Mouse (Mus musculus): Measurements from ENCODE around the gene Fam13a. TPM values are rescaled to one million over a fixed set of nuclear protein-coding genes. Genes with fewer than 3 reads are reported as not detected.

The Fam13a gene
- polyA plus RNA-seq, 1 experiment = 2.3 TPM

DNA sequence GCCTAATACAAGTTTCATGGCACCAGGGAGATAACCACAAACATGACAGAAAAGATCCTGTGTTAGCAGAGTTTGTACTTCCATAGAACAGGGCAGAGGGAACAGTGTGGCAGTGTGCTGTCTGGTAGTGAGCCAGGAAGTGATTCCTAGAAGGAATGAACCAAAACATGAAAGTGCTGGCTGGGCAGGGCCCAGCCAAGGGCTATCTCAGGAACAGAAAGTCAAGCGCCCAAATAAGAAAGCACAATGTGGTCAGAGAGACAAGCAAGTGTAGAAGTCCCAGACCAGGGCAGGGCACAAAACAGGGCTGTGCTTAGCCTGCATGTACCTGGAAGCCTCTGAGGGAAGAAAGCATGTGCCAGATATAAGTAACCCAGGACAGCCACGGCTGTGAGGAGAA is 35.6 kb downstream of the Fam13a start:
- 97% methylated on average over 2 of the region's 2 CpGs for WGBS
- Histone ChIP-seq H3K4me3 (ENCODE audit: control insufficient read depth, insufficient read depth, low read length) (no peak overlapping the region), H3K27me3 (ENCODE audit: control insufficient read depth, insufficient read depth, low read length) (no peaks in the 10 kb centered on the region), H3K27ac (ENCODE audit: control insufficient read depth, insufficient read depth, low read length) (no peak overlapping the region), H3K36me3 (ENCODE audit: control insufficient read depth, insufficient read depth, low read length) (no peaks in the 10 kb centered on the region), H3K4me1 (replicated peaks; ENCODE audit: control insufficient read depth, insufficient read depth, low read length) (no peaks in the 10 kb centered on the region)
- TF ChIP-seq POLR2A (IDR thresholded peaks at IDR 0.05; ENCODE audit: control insufficient read depth, extremely low read depth, insufficient read depth, low read length, poor library complexity) = no peak
- no peak for TF ChIP-seq CTCF (IDR thresholded peaks at IDR 0.05; ENCODE audit: borderline replicate concordance, control insufficient read depth, extremely low read depth, insufficient read depth, low read length, poor library complexity)
- DNase-seq = no peak

DNA sequence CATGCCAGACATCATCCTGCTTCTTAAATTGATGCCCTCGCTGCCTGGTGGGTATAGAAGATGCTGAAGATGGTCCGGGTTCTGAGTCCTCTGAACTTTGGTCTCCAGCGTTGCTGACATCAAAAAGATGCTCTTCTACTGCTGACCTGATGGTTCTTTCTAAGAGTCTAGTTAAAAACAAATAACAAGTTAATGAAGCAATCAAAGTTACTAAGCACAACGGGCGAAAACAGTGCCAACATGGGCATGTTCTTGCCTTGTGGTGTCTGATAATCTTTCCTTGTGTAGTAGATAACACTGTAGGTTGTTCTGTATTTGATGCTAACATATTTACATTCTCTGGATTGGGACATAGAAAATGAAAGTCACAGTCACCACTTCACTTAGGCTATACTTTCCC is 37.2 kb downstream of the Fam13a start:
- no peak overlapping the region for H3K27ac ChIP-seq (ENCODE audit: control insufficient read depth, insufficient read depth, low read length)
- no peak for DNase-seq
- no peak overlapping the region for H3K4me3 ChIP-seq (ENCODE audit: control insufficient read depth, insufficient read depth, low read length)
- no peaks in the 10 kb centered on the region for H3K4me1 ChIP-seq (replicated peaks; ENCODE audit: control insufficient read depth, insufficient read depth, low read length)
- H3K36me3 ChIP-seq (ENCODE audit: control insufficient read depth, insufficient read depth, low read length) = no peaks in the 10 kb centered on the region
- no peak for TF ChIP-seq POLR2A (IDR thresholded peaks at IDR 0.05; ENCODE audit: control insufficient read depth, extremely low read depth, insufficient read depth, low read length, poor library complexity)
- TF ChIP-seq CTCF (IDR thresholded peaks at IDR 0.05; ENCODE audit: borderline replicate concordance, control insufficient read depth, extremely low read depth, insufficient read depth, low read length, poor library complexity) = no peak
- H3K27me3 ChIP-seq (ENCODE audit: control insufficient read depth, insufficient read depth, low read length) = no peaks in the 10 kb centered on the region
- 92% methylated on average over 5 of the region's 5 CpGs for WGBS

DNA sequence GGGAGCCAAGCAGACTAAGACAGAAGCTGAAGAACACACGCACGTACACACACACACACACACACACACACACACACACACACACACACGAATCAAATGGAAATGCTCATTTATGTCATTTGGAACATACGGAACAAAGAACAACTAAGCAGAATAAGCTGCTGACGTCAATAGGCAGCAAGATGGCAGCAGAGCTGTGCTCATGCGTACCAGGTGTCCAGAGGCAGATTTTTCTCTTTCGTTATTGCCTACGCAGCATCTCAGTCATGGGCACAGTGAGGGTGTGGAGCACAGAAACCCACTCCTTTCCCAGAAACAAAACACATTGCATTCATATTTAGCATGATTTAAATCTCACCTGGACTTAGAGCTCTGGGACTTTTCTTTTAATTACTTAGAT is 39.2 kb downstream of the Fam13a start:
- Histone ChIP-seq H3K36me3 (ENCODE audit: control insufficient read depth, insufficient read depth, low read length) (no peaks in the 10 kb centered on the region), H3K4me1 (replicated peaks; ENCODE audit: control insufficient read depth, insufficient read depth, low read length) (no peaks in the 10 kb centered on the region), H3K27ac (ENCODE audit: control insufficient read depth, insufficient read depth, low read length) (no peak overlapping the region), H3K27me3 (ENCODE audit: control insufficient read depth, insufficient read depth, low read length) (no peaks in the 10 kb centered on the region), H3K4me3 (ENCODE audit: control insufficient read depth, insufficient read depth, low read length) (no peak overlapping the region)
- DNase-seq = no peak
- TF ChIP-seq POLR2A (IDR thresholded peaks at IDR 0.05; ENCODE audit: control insufficient read depth, extremely low read depth, insufficient read depth, low read length, poor library complexity) (no peak), CTCF (IDR thresholded peaks at IDR 0.05; ENCODE audit: borderline replicate concordance, control insufficient read depth, extremely low read depth, insufficient read depth, low read length, poor library complexity) (no peak)
- whole genome bisulfite sequencing = 95% methylated on average over 8 of the region's 8 CpGs

DNA sequence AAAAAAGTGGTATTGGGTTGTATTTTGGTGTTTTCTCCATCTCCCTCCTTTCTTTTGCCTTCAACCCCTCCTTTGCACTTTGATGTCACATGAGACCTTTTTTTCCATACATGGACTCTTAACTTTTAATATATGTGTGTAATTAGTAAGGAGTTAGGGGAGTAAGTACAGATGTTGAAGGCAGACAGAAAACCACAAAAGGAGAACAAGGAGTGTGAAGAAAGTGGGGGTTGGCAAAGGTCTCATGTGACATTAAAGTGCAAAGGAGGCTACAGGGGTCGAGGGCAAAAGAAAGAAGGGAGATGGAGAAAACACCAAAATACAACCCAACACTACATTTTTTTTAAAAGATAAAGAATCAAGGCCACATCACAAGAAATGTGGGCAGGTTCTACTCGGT is 49.1 kb downstream of the Fam13a start:
- H3K4me1 ChIP-seq (replicated peaks; ENCODE audit: control insufficient read depth, insufficient read depth, low read length) = no peaks in the 10 kb centered on the region
- DNase-seq = no peak
- WGBS = 3% methylated on average over 2 of the region's 2 CpGs
- H3K27me3 ChIP-seq (ENCODE audit: control insufficient read depth, insufficient read depth, low read length) = no peaks in the 10 kb centered on the region
- no peak overlapping the region for H3K27ac ChIP-seq (ENCODE audit: control insufficient read depth, insufficient read depth, low read length)
- H3K36me3 ChIP-seq (ENCODE audit: control insufficient read depth, insufficient read depth, low read length) = no peaks in the 10 kb centered on the region
- TF ChIP-seq POLR2A (IDR thresholded peaks at IDR 0.05; ENCODE audit: control insufficient read depth, extremely low read depth, insufficient read depth, low read length, poor library complexity) = no peak
- TF ChIP-seq CTCF (IDR thresholded peaks at IDR 0.05; ENCODE audit: borderline replicate concordance, control insufficient read depth, extremely low read depth, insufficient read depth, low read length, poor library complexity) = no peak
- no peak overlapping the region for H3K4me3 ChIP-seq (ENCODE audit: control insufficient read depth, insufficient read depth, low read length)

DNA sequence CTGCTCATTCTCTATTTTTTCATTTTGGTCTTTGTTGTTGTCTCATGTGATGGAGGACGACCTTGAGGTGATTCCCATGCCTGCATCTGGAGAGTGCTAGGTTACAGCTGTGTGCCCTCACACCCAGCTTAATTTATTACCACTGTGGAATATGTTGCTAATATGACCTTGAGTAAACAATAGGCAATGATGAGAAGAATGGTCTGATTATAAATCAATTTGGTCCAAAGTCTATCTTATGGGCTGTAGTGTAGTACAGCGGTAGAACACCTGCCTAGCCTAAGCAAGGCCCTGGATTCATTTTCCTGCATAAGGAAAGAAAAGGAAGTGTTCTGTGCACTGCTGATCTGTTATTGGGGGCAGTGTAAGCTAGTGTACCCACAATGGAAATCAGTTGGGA is 49.9 kb downstream of the Fam13a start:
- TF ChIP-seq POLR2A (IDR thresholded peaks at IDR 0.05; ENCODE audit: control insufficient read depth, extremely low read depth, insufficient read depth, low read length, poor library complexity) (no peak), CTCF (IDR thresholded peaks at IDR 0.05; ENCODE audit: borderline replicate concordance, control insufficient read depth, extremely low read depth, insufficient read depth, low read length, poor library complexity) (no peak)
- DNase-seq = no peak
- H3K27ac ChIP-seq (ENCODE audit: control insufficient read depth, insufficient read depth, low read length) = no peak overlapping the region
- no peak overlapping the region for H3K4me3 ChIP-seq (ENCODE audit: control insufficient read depth, insufficient read depth, low read length)
- no peaks in the 10 kb centered on the region for H3K27me3 ChIP-seq (ENCODE audit: control insufficient read depth, insufficient read depth, low read length)
- no peaks in the 10 kb centered on the region for H3K4me1 ChIP-seq (replicated peaks; ENCODE audit: control insufficient read depth, insufficient read depth, low read length)
- 97% methylated on average over 2 of the region's 2 CpGs for WGBS
- no peaks in the 10 kb centered on the region for H3K36me3 ChIP-seq (ENCODE audit: control insufficient read depth, insufficient read depth, low read length)

DNA sequence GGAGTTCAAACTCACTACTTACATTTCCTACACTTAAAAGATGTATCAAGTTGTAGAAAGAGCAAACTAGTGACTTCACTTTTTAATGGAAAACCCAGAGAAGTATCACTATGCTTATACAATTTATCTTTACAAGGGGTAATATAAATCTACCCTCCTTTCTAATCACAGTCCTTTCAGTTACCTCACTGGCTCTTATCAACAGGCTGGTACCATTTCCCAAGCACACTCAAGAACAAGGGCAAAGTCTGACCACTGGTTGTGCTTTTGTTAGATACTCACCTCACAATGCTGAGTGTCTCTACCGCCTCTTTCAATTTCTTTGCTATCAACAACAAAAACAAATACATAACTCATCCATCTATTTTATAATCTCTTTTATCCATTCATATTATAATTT is 51.5 kb downstream of the Fam13a start:
- 98% methylated on average over 1 of the region's 1 CpGs for WGBS
- DNase-seq = no peak

DNA sequence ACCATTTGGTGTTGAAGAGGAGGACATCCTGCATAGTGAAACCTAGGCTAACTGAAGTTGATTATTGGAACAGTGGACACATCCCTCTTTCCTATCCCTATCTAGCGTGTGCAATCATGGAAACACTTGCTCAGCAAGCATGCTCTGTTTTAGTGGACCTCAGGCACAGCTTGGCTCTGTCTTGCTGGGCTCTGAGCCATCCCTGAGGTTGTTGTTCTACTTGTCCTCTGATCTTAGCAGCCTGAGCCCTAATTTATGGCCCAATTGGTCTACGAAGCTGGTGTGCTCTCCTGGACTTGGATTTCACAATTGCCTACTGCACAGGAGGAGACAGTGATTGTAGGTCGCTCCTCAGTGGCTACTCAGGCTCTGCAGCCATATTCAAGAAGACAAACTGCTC is 56.1 kb downstream of the Fam13a start:
- 90% methylated on average over 3 of the region's 3 CpGs for WGBS
- H3K36me3 ChIP-seq (ENCODE audit: control insufficient read depth, insufficient read depth, low read length) = no peaks in the 10 kb centered on the region
- no peaks in the 10 kb centered on the region for H3K27me3 ChIP-seq (ENCODE audit: control insufficient read depth, insufficient read depth, low read length)
- TF ChIP-seq CTCF (IDR thresholded peaks at IDR 0.05; ENCODE audit: borderline replicate concordance, control insufficient read depth, extremely low read depth, insufficient read depth, low read length, poor library complexity) (no peak), POLR2A (IDR thresholded peaks at IDR 0.05; ENCODE audit: control insufficient read depth, extremely low read depth, insufficient read depth, low read length, poor library complexity) (no peak)
- no peak overlapping the region for H3K27ac ChIP-seq (ENCODE audit: control insufficient read depth, insufficient read depth, low read length)
- H3K4me3 ChIP-seq (ENCODE audit: control insufficient read depth, insufficient read depth, low read length) = no peak overlapping the region
- DNase-seq = no peak
- no peaks in the 10 kb centered on the region for H3K4me1 ChIP-seq (replicated peaks; ENCODE audit: control insufficient read depth, insufficient read depth, low read length)

More for the DNA sequence above, 51.5 kb downstream of the Fam13a start:
- H3K27ac ChIP-seq (ENCODE audit: control insufficient read depth, insufficient read depth, low read length) = no peak overlapping the region
- no peak for TF ChIP-seq CTCF (IDR thresholded peaks at IDR 0.05; ENCODE audit: borderline replicate concordance, control insufficient read depth, extremely low read depth, insufficient read depth, low read length, poor library complexity)
- no peak for TF ChIP-seq POLR2A (IDR thresholded peaks at IDR 0.05; ENCODE audit: control insufficient read depth, extremely low read depth, insufficient read depth, low read length, poor library complexity)
- H3K36me3 ChIP-seq (ENCODE audit: control insufficient read depth, insufficient read depth, low read length) = no peaks in the 10 kb centered on the region
- H3K27me3 ChIP-seq (ENCODE audit: control insufficient read depth, insufficient read depth, low read length) = no peaks in the 10 kb centered on the region
- no peaks in the 10 kb centered on the region for H3K4me1 ChIP-seq (replicated peaks; ENCODE audit: control insufficient read depth, insufficient read depth, low read length)
- H3K4me3 ChIP-seq (ENCODE audit: control insufficient read depth, insufficient read depth, low read length) = no peak overlapping the region
